Mouse (Mus musculus) thymus, adult 2 months (tissue): ENCODE results near the gene Ascc2. TPM values are rescaled to one million over a fixed set of nuclear protein-coding genes. Genes with fewer than 3 reads are reported as not detected.

Experiments used
- DNase-seq: peaks from one replicate; pipeline ENCODE4 v3.0.0; 2021
- H3K27ac ChIP-seq: fragments of 200-500 bp; 2 replicates; pipeline ENCODE4 v1.5.1; 2012; ENCODE audit warnings: low read length, control low read depth; ENCODE audit not compliant: control insufficient read depth, insufficient read depth
- H3K27me3 ChIP-seq: fragments of 200-500 bp; 2 replicates; pipeline ENCODE4 v1.6.1; 2012; ENCODE audit warnings: mild to moderate bottlenecking, low read length, moderate library complexity, mixed read lengths; ENCODE audit not compliant: control insufficient read depth, insufficient read depth
- H3K36me3 ChIP-seq: fragments of 200-500 bp; 2 replicates; pipeline ENCODE4 v1.6.1; 2012; ENCODE audit warnings: mild to moderate bottlenecking, low read length, moderate library complexity; ENCODE audit not compliant: control insufficient read depth, insufficient read depth
- H3K4me1 ChIP-seq: fragments of 200-500 bp; replicated peaks from 2 replicates; pipeline ENCODE4 v1.6.1; 2012; ENCODE audit warnings: low read length; ENCODE audit not compliant: control insufficient read depth, insufficient read depth
- H3K4me3 ChIP-seq: fragments of 200-500 bp; 2 replicates; pipeline ENCODE4 v1.5.1; 2012; ENCODE audit warnings: mild to moderate bottlenecking, low read length, control low read depth, moderate library complexity; ENCODE audit not compliant: control insufficient read depth, insufficient read depth
- CTCF ChIP-seq: fragments of 200-500 bp; IDR thresholded peaks from 2 replicates; pipeline ENCODE4 v1.5.1; 2012; ENCODE audit warnings: mild to moderate bottlenecking, control low read depth, low read length, moderate library complexity, borderline replicate concordance; ENCODE audit not compliant: control insufficient read depth, poor library complexity, insufficient read depth; ENCODE audit errors: extremely low read depth
- POLR2A ChIP-seq: fragments of 200-500 bp; IDR thresholded peaks from 2 replicates; pipeline ENCODE4 v1.6.1; 2012; ENCODE audit warnings: mild to moderate bottlenecking, low read length, control low read depth, moderate library complexity; ENCODE audit not compliant: control insufficient read depth, poor library complexity, insufficient read depth; ENCODE audit errors: extremely low read depth
- WGBS: fragments of 180-500 bp; shearing (Covaris S2); methylation state at CpG from one replicate; pipeline ENCODE4 v1.1.7; 2018; 5-methylcytosine and 5-hydroxymethylcytosine counted together
- polyA plus RNA-seq: library from polyadenylated mRNA; depleted of rRNA; stranded (reverse); fragments of >200 nt; gene quantifications from 2 replicates; pipeline ENCODE4 v1.2.3, GENCODE M21; 2012

Ascc2 gene
- polyA plus RNA-seq, 1 experiment = 26.0 TPM

DNA sequence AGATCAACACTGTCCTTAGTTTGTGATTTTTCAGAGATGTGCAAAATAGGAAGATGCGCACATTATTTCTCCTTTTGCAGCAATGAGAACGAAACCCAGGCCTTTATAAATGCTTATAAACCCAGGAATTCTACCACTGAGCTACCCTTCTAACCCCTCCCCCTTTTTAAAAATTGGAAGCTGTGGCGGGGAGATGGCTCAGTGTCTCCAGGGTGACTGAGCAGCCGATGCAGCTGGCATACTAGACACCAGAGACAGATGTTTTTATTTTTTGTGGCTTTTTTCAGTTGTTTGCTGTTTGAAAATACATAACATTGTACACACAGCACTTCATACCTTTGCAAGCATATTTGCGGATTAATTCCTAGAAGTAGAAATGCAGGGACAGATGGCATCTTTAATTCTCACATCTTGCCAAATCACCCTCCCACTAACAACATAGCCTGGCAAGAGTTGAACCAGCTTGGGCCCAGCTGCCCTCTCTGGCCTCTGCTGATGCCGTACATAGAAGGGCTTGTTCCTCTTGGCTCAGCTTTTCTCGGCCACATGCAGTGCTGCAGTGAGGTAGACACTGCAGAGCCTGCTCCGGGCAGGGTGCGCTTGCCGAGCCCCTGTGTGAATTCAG lies 24.4 kb downstream of the Ascc2 start:
- 95% methylated on average over 10 of the region's 10 CpGs for WGBS
- DNase-seq = no peak
- Histone ChIP-seq H3K27me3 (no peaks in the 10 kb centered on the region), H3K4me1 (no peaks in the 10 kb centered on the region), H3K36me3 (peaks cover 13% of the 10 kb centered on the region; the same call in 1 of the 2 replicates), H3K4me3 (no peak overlapping the region), H3K27ac (no peak overlapping the region)
- TF ChIP-seq CTCF (no peak), POLR2A (no peak)

DNA sequence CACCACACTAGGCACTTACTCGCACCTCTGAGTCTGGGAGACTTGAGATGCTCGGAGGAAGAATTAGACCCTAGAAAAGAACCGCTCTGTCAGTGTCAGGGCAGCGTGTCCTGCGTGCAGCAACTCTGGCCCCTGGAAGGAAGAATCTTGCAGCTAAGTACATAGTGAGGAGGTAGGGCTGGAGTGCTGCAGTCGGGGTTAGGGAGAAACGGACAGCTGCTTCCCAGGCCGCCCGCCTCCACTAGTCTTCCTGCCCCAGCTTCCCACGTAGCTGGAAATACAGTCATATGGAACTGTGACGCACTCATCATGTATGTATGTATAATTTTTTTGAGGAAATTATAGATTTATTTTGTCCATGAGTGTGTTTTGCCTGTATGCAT lies 24.9 kb downstream of the Ascc2 start:
- 95% methylated on average over 11 of the region's 11 CpGs for whole genome bisulfite sequencing
- Histone ChIP-seq H3K36me3 (peaks cover 13% of the 10 kb centered on the region; the same call in 1 of the 2 replicates), H3K27me3 (no peaks in the 10 kb centered on the region), H3K27ac (no peak overlapping the region), H3K4me1 (no peaks in the 10 kb centered on the region), H3K4me3 (no peak overlapping the region)
- no peak for TF ChIP-seq CTCF
- no peak for TF ChIP-seq POLR2A
- no peak for DNase-seq

DNA sequence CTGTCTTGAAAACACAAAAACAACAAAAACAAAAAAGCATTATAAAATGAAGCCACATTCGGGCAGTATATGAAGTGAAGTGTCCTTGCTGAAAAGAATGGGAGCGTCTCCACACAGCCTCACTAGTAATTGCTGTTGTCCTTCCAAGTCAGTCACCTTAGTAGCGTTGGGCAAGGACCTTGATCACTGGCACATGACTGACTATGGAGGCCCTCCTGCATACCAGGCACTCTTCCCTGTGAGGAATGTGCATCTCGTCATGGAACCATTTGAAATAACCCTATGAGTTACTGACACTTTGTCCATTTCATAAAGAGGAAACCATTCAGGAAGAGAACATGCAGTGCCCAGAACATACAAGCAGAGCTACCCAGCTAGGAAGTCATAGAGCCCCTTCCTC lies 34.2 kb downstream of the Ascc2 start:
- Histone ChIP-seq H3K27ac (no peak overlapping the region), H3K4me3 (no peak overlapping the region), H3K36me3 (0 out of 2 replicates have a peak, but pooled peaks cover 5% of the 10 kb centered on the region), H3K27me3 (no peaks in the 10 kb centered on the region), H3K4me1 (no peaks in the 10 kb centered on the region)
- TF ChIP-seq CTCF (no peak), POLR2A (no peak)
- no peak for DNase-seq
- WGBS = 98% methylated on average over 4 of the region's 4 CpGs

DNA sequence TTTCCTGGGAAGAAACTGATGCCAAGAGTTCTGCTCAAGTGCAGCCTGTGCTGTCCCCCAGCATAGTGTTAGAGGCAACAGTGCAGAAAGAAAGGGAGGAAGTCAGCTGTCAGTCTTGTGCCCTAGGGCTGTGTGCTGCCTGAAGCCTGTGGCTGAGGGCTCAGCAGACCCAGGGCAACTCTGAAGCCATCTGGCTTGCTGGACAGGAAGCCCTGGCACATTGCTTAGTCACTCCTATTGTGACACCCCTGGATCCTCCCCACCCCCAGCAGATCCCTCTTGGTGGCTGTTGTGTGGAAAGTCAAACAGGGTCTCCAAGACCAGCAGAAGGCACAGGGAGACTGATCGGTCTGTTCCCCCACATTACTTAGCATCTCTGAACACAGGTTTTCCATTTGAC lies 37.0 kb downstream of the Ascc2 start:
- Histone ChIP-seq H3K27me3 (no peaks in the 10 kb centered on the region), H3K36me3 (0 out of 2 replicates have a peak, but pooled peaks cover 5% of the 10 kb centered on the region), H3K4me3 (no peak overlapping the region), H3K27ac (no peak overlapping the region), H3K4me1 (no peaks in the 10 kb centered on the region)
- no peak for DNase-seq
- no peak for TF ChIP-seq CTCF
- TF ChIP-seq POLR2A = no peak
- WGBS = 95% methylated on average over 1 of the region's 1 CpGs

DNA sequence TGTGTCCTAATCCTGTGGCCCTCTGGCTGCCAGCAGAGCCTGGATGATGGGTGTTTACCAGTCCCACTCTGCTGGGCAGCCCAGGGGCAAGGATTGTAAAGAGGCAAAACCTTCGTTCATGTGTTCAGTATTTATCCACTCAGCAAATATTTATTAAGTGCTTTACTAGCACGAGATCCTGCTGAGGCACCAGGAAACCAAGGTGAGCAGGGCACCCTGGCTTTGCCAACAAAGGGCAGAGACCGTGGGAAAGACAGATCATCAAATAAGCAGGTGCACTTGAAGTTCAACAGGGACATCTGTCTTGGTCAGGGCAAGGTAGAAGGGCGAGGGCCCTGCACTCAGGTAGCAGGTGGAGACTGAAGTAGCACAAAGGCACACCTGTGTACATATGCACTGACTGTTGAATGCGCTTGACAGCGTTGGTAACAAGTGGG lies 37.6 kb downstream of the Ascc2 start:
- 87% methylated on average over 6 of the region's 6 CpGs for WGBS
- Histone ChIP-seq H3K4me3 (no peak overlapping the region), H3K4me1 (no peaks in the 10 kb centered on the region), H3K27ac (no peak overlapping the region), H3K36me3 (0 out of 2 replicates have a peak, but pooled peaks cover 5% of the 10 kb centered on the region), H3K27me3 (no peaks in the 10 kb centered on the region)
- DNase-seq = no peak
- no peak for TF ChIP-seq POLR2A
- TF ChIP-seq CTCF = no peak

DNA sequence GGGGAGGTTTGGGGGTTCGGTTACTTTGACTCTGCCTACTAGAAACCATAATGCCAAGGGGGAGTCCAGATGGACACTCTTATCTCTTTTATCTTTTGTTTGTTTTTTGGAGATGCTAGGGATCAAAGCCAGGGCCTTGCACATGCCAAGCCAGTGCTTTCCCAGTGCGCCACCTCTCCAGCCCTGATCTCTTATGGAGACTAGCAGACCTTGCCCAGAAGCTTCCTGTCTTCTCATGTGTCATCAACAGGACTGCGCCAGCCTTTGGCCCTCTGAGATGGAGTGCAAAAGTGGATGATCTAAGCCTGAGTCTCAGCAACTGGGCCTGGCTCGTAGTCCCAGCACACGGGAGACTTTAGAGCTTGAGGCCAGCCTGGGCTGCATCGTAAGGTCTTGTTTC lies 38.1 kb downstream of the Ascc2 start:
- no peak overlapping the region for H3K27ac ChIP-seq

DNA sequence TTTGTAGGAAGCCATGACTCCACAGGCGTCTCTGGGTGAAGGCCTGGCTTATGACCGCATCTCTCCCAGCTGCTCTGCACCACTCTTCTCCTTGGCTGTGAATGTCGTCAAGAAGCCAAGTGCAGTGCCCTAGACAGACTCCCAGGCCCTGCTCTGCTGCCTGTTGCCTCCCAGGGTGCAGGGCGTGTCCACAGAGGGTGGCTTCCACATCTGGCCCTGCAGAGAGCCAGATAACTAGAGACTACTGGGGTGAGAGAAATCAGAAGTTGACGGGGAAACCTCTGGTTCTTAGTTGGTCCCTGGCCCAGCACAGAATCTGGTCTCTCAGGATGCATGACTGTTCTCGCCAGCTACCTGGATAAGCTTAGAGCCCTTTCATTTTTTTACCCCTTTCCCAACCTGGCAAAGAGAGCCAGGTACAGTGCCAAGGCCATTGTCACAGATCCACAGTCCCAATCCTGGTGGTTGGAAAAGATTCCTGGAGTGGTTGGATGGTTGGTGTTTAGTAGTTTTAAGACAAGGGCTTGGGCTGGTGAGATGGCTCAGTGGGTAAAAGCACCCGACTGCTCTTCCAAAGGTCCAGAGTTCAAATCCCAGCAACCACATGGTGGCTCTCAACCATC lies 39.8 kb downstream of the Ascc2 start:
- H3K36me3 ChIP-seq = peaks cover 18% of the 10 kb centered on the region; the same call in 1 of the 2 replicates
- no peaks in the 10 kb centered on the region for H3K4me1 ChIP-seq
- 98% methylated on average over 7 of the region's 7 CpGs for WGBS
- H3K27ac ChIP-seq = no peak overlapping the region
- TF ChIP-seq CTCF (no peak), POLR2A (no peak)
- no peaks in the 10 kb centered on the region for H3K27me3 ChIP-seq
- H3K4me3 ChIP-seq = no peak overlapping the region
- DNase-seq = no peak

More for the DNA sequence above, 38.1 kb downstream of the Ascc2 start:
- 98% methylated on average over 6 of the region's 6 CpGs for WGBS
- Histone ChIP-seq H3K4me3 (no peak overlapping the region), H3K4me1 (no peaks in the 10 kb centered on the region), H3K27me3 (no peaks in the 10 kb centered on the region), H3K36me3 (peaks cover 7% of the 10 kb centered on the region; the same call in 1 of the 2 replicates)
- TF ChIP-seq CTCF (no peak), POLR2A (no peak)
- DNase-seq = no peak
